Mouse (Mus musculus): ENCODE data around the gene Prss27. TPM values are rescaled to one million over a fixed set of nuclear protein-coding genes. Genes with fewer than 3 reads are reported as not detected.

The Prss27 gene
- polyA plus RNA-seq (2014; fragmentation: Illumina TruSeq; extraction: RNeasy Lipid Tissue Mini Kit (QIAGEN cat#74804); ENCODE audit: low read depth, low replicate concordance), result not detected

DNA sequence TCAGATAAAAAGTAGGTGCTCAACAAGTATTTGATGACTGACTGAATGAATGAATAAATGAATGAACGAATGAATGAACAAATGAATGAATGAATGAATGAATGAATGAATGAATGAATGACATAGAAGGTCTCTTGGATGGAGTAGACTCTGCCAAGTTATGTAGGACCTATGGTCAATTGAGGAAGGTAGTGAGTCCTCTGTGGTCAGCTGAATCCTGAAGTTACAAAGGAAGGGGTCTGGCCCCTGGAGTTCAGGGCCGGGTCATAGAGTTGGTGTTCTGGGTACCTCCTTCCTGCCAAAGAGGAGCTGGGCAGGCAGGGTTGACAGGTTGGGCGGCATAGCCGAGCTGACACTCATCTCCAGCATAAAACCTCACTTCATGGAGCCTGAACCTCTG lies at the start of gene Prss27:
Prss27 (plus strand) TSS at position 301 of the 400 bp plus-strand sequence.

DNA sequence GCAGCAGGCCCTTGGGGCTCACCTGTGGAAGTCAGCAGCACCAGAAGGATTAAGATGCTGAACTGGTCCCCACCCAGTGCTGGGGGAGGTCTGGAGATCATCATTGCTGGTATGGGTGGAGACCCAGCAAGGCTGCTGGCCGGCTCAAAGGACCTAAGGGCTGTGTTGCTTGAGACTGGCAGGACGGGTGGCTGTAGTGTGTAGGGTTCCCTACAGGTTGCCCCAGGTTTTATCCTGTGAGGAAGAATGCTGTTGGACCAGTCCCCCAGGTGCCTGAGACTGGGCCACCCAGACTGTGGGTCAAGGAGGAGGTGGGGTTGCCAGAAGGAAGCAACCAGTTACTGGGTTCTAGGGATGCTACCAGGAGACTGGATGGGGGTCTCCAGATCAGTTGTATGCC lies 40.0 kb upstream of the Prss27 start, which contains the start of gene Prss22:
Prss22 (minus strand) TSS at position 200 of the 400 bp plus-strand sequence.

DNA sequence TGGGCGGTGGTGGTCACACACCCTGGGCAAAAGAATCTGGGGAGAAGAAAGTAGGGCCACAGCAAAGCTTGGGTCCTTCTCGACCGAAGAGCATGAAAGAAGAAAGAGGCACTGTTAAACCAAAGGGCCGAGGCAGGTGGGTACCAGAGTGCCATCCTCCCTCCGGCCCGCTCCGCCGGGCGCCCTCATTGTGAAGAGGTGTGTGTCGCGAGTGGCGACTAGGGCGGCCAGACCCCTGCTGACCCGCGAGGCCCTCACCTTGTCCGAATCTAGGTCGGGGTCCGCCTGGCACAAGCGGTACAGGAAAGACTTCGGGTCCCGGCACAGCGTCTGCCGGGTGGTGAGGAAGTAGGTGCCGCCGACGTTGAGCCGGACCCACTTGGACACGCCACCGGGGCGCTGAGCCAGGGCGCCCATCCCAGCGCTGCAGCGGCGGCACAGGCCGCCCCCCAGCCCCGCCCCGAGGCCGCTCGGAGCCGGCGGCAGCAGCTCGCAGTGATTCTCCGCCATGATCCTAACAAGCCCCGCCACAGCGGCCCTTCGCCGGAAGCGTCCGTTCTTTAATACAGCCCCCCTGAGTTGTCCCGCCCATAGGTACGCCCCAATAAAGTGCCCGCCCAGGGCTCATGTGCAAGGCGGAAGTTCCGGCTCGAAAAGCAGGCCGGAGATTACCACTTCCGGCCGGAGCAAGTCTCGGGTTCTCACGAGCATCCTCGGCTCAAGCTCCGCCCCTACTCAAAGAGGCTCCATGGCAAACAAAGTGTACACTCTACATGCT lies 35.2 kb downstream of the Prss27 start, which contains the start of gene Kctd5:
Kctd5 (minus strand) TSS at position 567 of the 778 bp plus-strand sequence.

Other genes with a start within 250 kb of the Prss27 start
- 189 TPM for gene Srrm2, start 247.6 kb upstream of the Prss27 start, polyA plus RNA-seq (2014; fragmentation: Illumina TruSeq; extraction: RNeasy Lipid Tissue Mini Kit (QIAGEN cat#74804); ENCODE audit: low read depth, low replicate concordance)
- gene Elob, start 209.0 kb upstream of the Prss27 start, polyA plus RNA-seq (2014; fragmentation: Illumina TruSeq; extraction: RNeasy Lipid Tissue Mini Kit (QIAGEN cat#74804); ENCODE audit: low read depth, low replicate concordance), result 32.6 TPM
- not detected for gene Prss33, start 202.1 kb upstream of the Prss27 start, polyA plus RNA-seq (2014; fragmentation: Illumina TruSeq; extraction: RNeasy Lipid Tissue Mini Kit (QIAGEN cat#74804); ENCODE audit: low read depth, low replicate concordance)
- not detected for gene Prss32, start 194.3 kb upstream of the Prss27 start, polyA plus RNA-seq (2014; fragmentation: Illumina TruSeq; extraction: RNeasy Lipid Tissue Mini Kit (QIAGEN cat#74804); ENCODE audit: low read depth, low replicate concordance)
- not detected for gene Prss41, start 194.0 kb upstream of the Prss27 start, polyA plus RNA-seq (2014; fragmentation: Illumina TruSeq; extraction: RNeasy Lipid Tissue Mini Kit (QIAGEN cat#74804); ENCODE audit: low read depth, low replicate concordance)
- not detected for gene Prss21, start 170.1 kb upstream of the Prss27 start, polyA plus RNA-seq (2014; fragmentation: Illumina TruSeq; extraction: RNeasy Lipid Tissue Mini Kit (QIAGEN cat#74804); ENCODE audit: low read depth, low replicate concordance)
- not detected for gene Dcpp1, start 157.3 kb upstream of the Prss27 start, polyA plus RNA-seq (2014; fragmentation: Illumina TruSeq; extraction: RNeasy Lipid Tissue Mini Kit (QIAGEN cat#74804); ENCODE audit: low read depth, low replicate concordance)
- gene Dcpp2, start 157.3 kb upstream of the Prss27 start, polyA plus RNA-seq (2014; fragmentation: Illumina TruSeq; extraction: RNeasy Lipid Tissue Mini Kit (QIAGEN cat#74804); ENCODE audit: low read depth, low replicate concordance), result not detected
- gene Dcpp3, start 120.7 kb upstream of the Prss27 start, polyA plus RNA-seq (2014; fragmentation: Illumina TruSeq; extraction: RNeasy Lipid Tissue Mini Kit (QIAGEN cat#74804); ENCODE audit: low read depth, low replicate concordance), result not detected
- not detected for gene Sbp, start 96.5 kb upstream of the Prss27 start, polyA plus RNA-seq (2014; fragmentation: Illumina TruSeq; extraction: RNeasy Lipid Tissue Mini Kit (QIAGEN cat#74804); ENCODE audit: low read depth, low replicate concordance)
- gene Sbpl, start 82.9 kb upstream of the Prss27 start, polyA plus RNA-seq (2014; fragmentation: Illumina TruSeq; extraction: RNeasy Lipid Tissue Mini Kit (QIAGEN cat#74804); ENCODE audit: low read depth, low replicate concordance), result not detected
- gene Prss30, start 57.6 kb upstream of the Prss27 start, polyA plus RNA-seq (2014; fragmentation: Illumina TruSeq; extraction: RNeasy Lipid Tissue Mini Kit (QIAGEN cat#74804); ENCODE audit: low read depth, low replicate concordance), result not detected
- not detected for gene Prss22, start 40.0 kb upstream of the Prss27 start, polyA plus RNA-seq (2014; fragmentation: Illumina TruSeq; extraction: RNeasy Lipid Tissue Mini Kit (QIAGEN cat#74804); ENCODE audit: low read depth, low replicate concordance)
- gene Kctd5, start 35.3 kb downstream of the Prss27 start, polyA plus RNA-seq (2014; fragmentation: Illumina TruSeq; extraction: RNeasy Lipid Tissue Mini Kit (QIAGEN cat#74804); ENCODE audit: low read depth, low replicate concordance), result 26.7 TPM
- 57.8 TPM for gene Pdpk1, start 112.8 kb downstream of the Prss27 start, polyA plus RNA-seq (2014; fragmentation: Illumina TruSeq; extraction: RNeasy Lipid Tissue Mini Kit (QIAGEN cat#74804); ENCODE audit: low read depth, low replicate concordance)
- gene Amdhd2, start 125.6 kb downstream of the Prss27 start, polyA plus RNA-seq (2014; fragmentation: Illumina TruSeq; extraction: RNeasy Lipid Tissue Mini Kit (QIAGEN cat#74804); ENCODE audit: low read depth, low replicate concordance), result not detected
- 78.0 TPM for gene Atp6v0c, start 131.6 kb downstream of the Prss27 start, polyA plus RNA-seq (2014; fragmentation: Illumina TruSeq; extraction: RNeasy Lipid Tissue Mini Kit (QIAGEN cat#74804); ENCODE audit: low read depth, low replicate concordance)
- 15.3 TPM for gene Tbc1d24, start 167.4 kb downstream of the Prss27 start, polyA plus RNA-seq (2014; fragmentation: Illumina TruSeq; extraction: RNeasy Lipid Tissue Mini Kit (QIAGEN cat#74804); ENCODE audit: low read depth, low replicate concordance)
- 0.35 TPM for gene Ntn3, start 171.4 kb downstream of the Prss27 start, polyA plus RNA-seq (2014; fragmentation: Illumina TruSeq; extraction: RNeasy Lipid Tissue Mini Kit (QIAGEN cat#74804); ENCODE audit: low read depth, low replicate concordance)
- 4.6 TPM for gene Tedc2, start 182.7 kb downstream of the Prss27 start, polyA plus RNA-seq (2014; fragmentation: Illumina TruSeq; extraction: RNeasy Lipid Tissue Mini Kit (QIAGEN cat#74804); ENCODE audit: low read depth, low replicate concordance)
- 0.58 TPM for gene Ccnf, start 213.3 kb downstream of the Prss27 start, polyA plus RNA-seq (2014; fragmentation: Illumina TruSeq; extraction: RNeasy Lipid Tissue Mini Kit (QIAGEN cat#74804); ENCODE audit: low read depth, low replicate concordance)